10 mouse cellular contexts compared by ENCODE assay signal in the genomic region with DNA sequence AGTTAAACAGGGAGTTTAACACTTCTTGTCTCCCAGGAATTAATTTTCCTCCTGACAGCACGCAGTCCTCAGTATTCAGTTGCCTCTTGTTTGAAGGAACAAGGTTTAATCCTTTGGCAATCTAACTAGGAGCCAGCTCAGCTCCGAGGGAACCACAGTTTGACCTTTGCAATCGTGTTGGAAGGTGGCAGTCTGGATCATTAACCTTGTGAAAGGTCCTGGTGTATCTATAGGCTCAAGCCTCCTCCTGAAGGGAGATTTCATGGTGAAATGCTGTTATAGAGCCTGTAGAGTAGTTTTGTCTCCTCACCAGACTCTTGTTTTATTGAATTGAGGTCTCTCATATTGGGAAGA.
DNase-seq lines count a peak whose midpoint lies in the region; ATAC-seq and TF ChIP-seq lines count a peak whose summit lies in the region.
"Had no signal": no experiment of that assay in that cellular context is flagged by ENCODE, and none has a peak within 500 bp of the region (broad histone marks: within the 10 kb centered on the region; RNA-seq: fewer than 3 reads in every experiment).

No protein-coding gene starts in this region.

- H3K27me3 ChIP-seq in forebrain, postnatal 0 days (ENCODE audit: insufficient read depth, low read length), result no peaks in the 10 kb centered on the region
- H3K27me3 ChIP-seq in kidney, postnatal 0 days (ENCODE audit: insufficient read depth, low read length), result no peaks in the 10 kb centered on the region
- H3K27me3 ChIP-seq in neural tube, embryonic 15.5 days (replicated peaks), result no peaks in the 10 kb centered on the region
- H3K27me3 ChIP-seq: heart, embryonic 12.5 days; liver, embryonic 15.5 days had no signal

- no peak overlapping the region for H3K4me3 ChIP-seq in layer of hippocampus, adult 2 months
- H3K4me3 ChIP-seq in forebrain, postnatal 0 days (ENCODE audit: low read depth, low read length), result no peak overlapping the region
- H3K4me3 ChIP-seq in kidney, postnatal 0 days (replicated peaks; ENCODE audit: low read depth, low read length), result no peak overlapping the region
- H3K4me3 ChIP-seq in neural tube, embryonic 15.5 days (replicated peaks), result no peak overlapping the region
- H3K4me3 ChIP-seq: erythroblast, embryonic 14.5 days; heart, embryonic 12.5 days; liver, embryonic 15.5 days had no signal

- DNase-seq in layer of hippocampus, adult 2 months (ENCODE audit: low spot score in 2 of 2), result no peak
- DNase-seq in layer of hippocampus, postnatal 14 days (ENCODE audit: low spot score in 2 of 2), result no peak
- DNase-seq in forebrain, postnatal 0 days, result no peak
- no peak for DNase-seq in kidney, postnatal 0 days (ENCODE audit: low spot score)
- no peak for DNase-seq in lung, adult 18-20 months
- DNase-seq in left cerebral cortex, postnatal 10 days (ENCODE audit: extremely low spot score in 1 of 2, low spot score in 2 of 2), result no peak

- H3K4me1 ChIP-seq in forebrain, postnatal 0 days (ENCODE audit: insufficient read depth), result peaks cover 12% of the 10 kb centered on the region
- 0 out of 2 replicates have a peak, but pooled peaks cover 7% of the 10 kb centered on the region for H3K4me1 ChIP-seq in kidney, postnatal 0 days (replicated peaks; ENCODE audit: insufficient read depth, low read length)
- peaks cover 22% of the 10 kb centered on the region for H3K4me1 ChIP-seq in neural tube, embryonic 15.5 days

- TF ChIP-seq CTCF in layer of hippocampus, adult 2 months (conservative IDR thresholded peaks at IDR 0.05), result no peak
- TF ChIP-seq CTCF in forebrain, postnatal 0 days (IDR thresholded peaks at IDR 0.05; ENCODE audit: low read depth), result no peak
- no peak for TF ChIP-seq CTCF in kidney, postnatal 0 days (IDR thresholded peaks at IDR 0.05; ENCODE audit: low read depth)

- H3K9me3 ChIP-seq in forebrain, postnatal 0 days (ENCODE audit: low read length), result no peaks in the 10 kb centered on the region
- no peaks in the 10 kb centered on the region for H3K9me3 ChIP-seq in kidney, postnatal 0 days (replicated peaks; ENCODE audit: low read length)
- H3K9me3 ChIP-seq in neural tube, embryonic 15.5 days (replicated peaks), result no peaks in the 10 kb centered on the region
- H3K9me3 ChIP-seq: heart, embryonic 12.5 days; liver, embryonic 15.5 days had no signal

- H3K4me2 ChIP-seq in forebrain, postnatal 0 days (ENCODE audit: low read depth), result no peak overlapping the region
- H3K4me2 ChIP-seq in kidney, postnatal 0 days (ENCODE audit: low read length), result no peak overlapping the region
- no peak overlapping the region for H3K4me2 ChIP-seq in neural tube, embryonic 15.5 days
- H3K4me2 ChIP-seq: liver, embryonic 15.5 days had no signal

- peak; percentile 23; the same call in 1 of the 2 replicates for ATAC-seq in forebrain, postnatal 0 days
- 0 out of 2 replicates have a peak, but pooled peaks have one; percentile 9 for ATAC-seq in kidney, postnatal 0 days (replicated peaks; ENCODE audit: low FRiP score, low read depth)
- peak; percentile 22 for ATAC-seq in neural tube, embryonic 15.5 days (ENCODE audit: low FRiP score)

- H3K36me3 ChIP-seq in forebrain, postnatal 0 days (ENCODE audit: insufficient read depth), result no peaks in the 10 kb centered on the region
- H3K36me3 ChIP-seq in kidney, postnatal 0 days (ENCODE audit: insufficient read depth, low read length), result no peaks in the 10 kb centered on the region
- no peaks in the 10 kb centered on the region for H3K36me3 ChIP-seq in neural tube, embryonic 15.5 days
- H3K36me3 ChIP-seq: heart, embryonic 12.5 days; liver, embryonic 15.5 days had no signal

- H3K27ac ChIP-seq in layer of hippocampus, adult 2 months, result peak overlapping the region; percentile 61
- H3K27ac ChIP-seq in forebrain, postnatal 0 days (ENCODE audit: low read depth, low read length), result peak overlapping the region; percentile 45; the same call in 1 of the 2 replicates
- H3K27ac ChIP-seq in kidney, postnatal 0 days, result no peak overlapping the region
- peak overlapping the region; percentile 70 for H3K27ac ChIP-seq in neural tube, embryonic 15.5 days (replicated peaks)
- H3K27ac ChIP-seq: liver, embryonic 15.5 days had no signal

- intact Hi-C loops in left cerebral cortex, postnatal 10 days (cut with DNase I), result loop anchor here (10.0 kb wide), 1 partner anchor 304 kb away; no protein-coding TSS in a partner anchor

- no peak overlapping the region for H3K9ac ChIP-seq in forebrain, postnatal 0 days
- no peak overlapping the region for H3K9ac ChIP-seq in kidney, postnatal 0 days (ENCODE audit: low read depth, low read length)
- H3K9ac ChIP-seq in neural tube, embryonic 15.5 days (replicated peaks), result no peak overlapping the region
- H3K9ac ChIP-seq: liver, embryonic 15.5 days had no signal

- 5% methylated on average over 3 of the region's 3 CpGs for WGBS in forebrain, postnatal 0 days
- 4% methylated on average over 3 of the region's 3 CpGs for WGBS in kidney, postnatal 0 days
- 6% methylated on average over 3 of the region's 3 CpGs for WGBS in neural tube, embryonic 15.5 days
